Mouse (Mus musculus) left cerebral cortex, postnatal 10 days (tissue): ENCODE data around the gene Shroom2. TPM values are rescaled to one million over a fixed set of nuclear protein-coding genes. Genes with fewer than 3 reads are reported as not detected.

ENCODE experiments used
- DNase-seq, 2 experiments: peaks; one replicate each; pipeline ENCODE4 v3.0.0; 2021 to 2022; ENCODE audit warnings: low spot score in 2 of 2, mixed read lengths in 1 of 2; ENCODE audit errors: extremely low spot score in 1 of 2
- intact Hi-C: fragments of 180-260 bp; cut with DNase I; formaldehyde crosslinking; loops from one replicate; pipeline ENCODE4 v1.15.1; 2025
- total RNA-seq, 2 experiments: library from RNA; stranded (reverse); gene quantifications; 2 replicates each; pipeline ENCODE4 v1.2.3; 2021

The Shroom2 gene
- 100 to 1,000 TPM; 178 to 182 TPM for total RNA-seq

- peak in 1 of 2 experiments; percentile 28 for DNase-seq
- intact Hi-C loops, result no loop called here
Observed at GRCm38 (mm10) chrX:152768891-152769599, at the start of gene Shroom2. Gene Shroom2 (minus strand): TSS chrX:152769465.

GRCm38 (mm10) chrX:152818996-152819395 lies 49.7 kb upstream of the Shroom2 start:
- intact Hi-C loops, result loop anchor here (5.0 kb wide), 1 partner anchor 112 kb away; no protein-coding TSS in a partner anchor
- DNase-seq, result no peak

- intact Hi-C loops, result no loop called here
- DNase-seq, result no peak
Observed at GRCm38 (mm10) chrX:152813339-152813738, 44.1 kb upstream of the Shroom2 start.

GRCm38 (mm10) chrX:152805317-152805716 lies 36.1 kb upstream of the Shroom2 start:
- DNase-seq, result no peak
- intact Hi-C loops, result no loop called here

GRCm38 (mm10) chrX:152788611-152789010 lies 19.3 kb upstream of the Shroom2 start:
- DNase-seq, result no peak
- intact Hi-C loops, result no loop called here

- intact Hi-C loops, result no loop called here
- DNase-seq, result peak in 1 of 2 experiments; percentile 18
Observed at GRCm38 (mm10) chrX:152788129-152788528, 18.9 kb upstream of the Shroom2 start.

- intact Hi-C loops, result no loop called here
- DNase-seq, result peak in 1 of 2 experiments; percentile 33
Observed at GRCm38 (mm10) chrX:152781720-152782403, 12.6 kb upstream of the Shroom2 start, which contains the start of gene Gpr143. Gene Gpr143 (plus strand): TSS chrX:152781921.

GRCm38 (mm10) chrX:152769600-152770157 lies 414 bp upstream of the Shroom2 start:
- peak in 1 of 2 experiments; percentile 82 for DNase-seq
- intact Hi-C loops, result no loop called here

- intact Hi-C loops, result no loop called here
Observed at GRCm38 (mm10) chrX:152764171-152764570, 5.1 kb downstream of the Shroom2 start.

GRCm38 (mm10) chrX:152762855-152763254 lies 6.4 kb downstream of the Shroom2 start:
- intact Hi-C loops, result no loop called here
- no peak for DNase-seq

More at GRCm38 (mm10) chrX:152764171-152764570, 5.1 kb downstream of the Shroom2 start:
- DNase-seq, result no peak

- intact Hi-C loops, result no loop called here
- no peak for DNase-seq
Observed at GRCm38 (mm10) chrX:152762437-152762836, 6.8 kb downstream of the Shroom2 start.

- intact Hi-C loops, result no loop called here
- no peak for DNase-seq
Observed at GRCm38 (mm10) chrX:152756293-152756692, 13.0 kb downstream of the Shroom2 start.

GRCm38 (mm10) chrX:152755819-152756218 lies 13.4 kb downstream of the Shroom2 start:
- no peak for DNase-seq
- intact Hi-C loops, result no loop called here

- no peak for DNase-seq
- intact Hi-C loops, result no loop called here
Observed at GRCm38 (mm10) chrX:152745925-152746324, 23.3 kb downstream of the Shroom2 start.

GRCm38 (mm10) chrX:152743642-152744041 lies 25.6 kb downstream of the Shroom2 start:
- intact Hi-C loops, result no loop called here
- DNase-seq, result no peak

GRCm38 (mm10) chrX:152738759-152739368 lies 30.4 kb downstream of the Shroom2 start:
- intact Hi-C loops, result no loop called here
- no peak for DNase-seq

- DNase-seq, result no peak
- intact Hi-C loops, result no loop called here
Observed at GRCm38 (mm10) chrX:152738191-152738590, 31.1 kb downstream of the Shroom2 start.

GRCm38 (mm10) chrX:152735283-152735682 lies 34.0 kb downstream of the Shroom2 start:
- intact Hi-C loops, result no loop called here
- DNase-seq, result no peak

- DNase-seq, result no peak
- intact Hi-C loops, result no loop called here
Observed at GRCm38 (mm10) chrX:152716693-152717092, 52.6 kb downstream of the Shroom2 start.
